In the genomic region with DNA sequence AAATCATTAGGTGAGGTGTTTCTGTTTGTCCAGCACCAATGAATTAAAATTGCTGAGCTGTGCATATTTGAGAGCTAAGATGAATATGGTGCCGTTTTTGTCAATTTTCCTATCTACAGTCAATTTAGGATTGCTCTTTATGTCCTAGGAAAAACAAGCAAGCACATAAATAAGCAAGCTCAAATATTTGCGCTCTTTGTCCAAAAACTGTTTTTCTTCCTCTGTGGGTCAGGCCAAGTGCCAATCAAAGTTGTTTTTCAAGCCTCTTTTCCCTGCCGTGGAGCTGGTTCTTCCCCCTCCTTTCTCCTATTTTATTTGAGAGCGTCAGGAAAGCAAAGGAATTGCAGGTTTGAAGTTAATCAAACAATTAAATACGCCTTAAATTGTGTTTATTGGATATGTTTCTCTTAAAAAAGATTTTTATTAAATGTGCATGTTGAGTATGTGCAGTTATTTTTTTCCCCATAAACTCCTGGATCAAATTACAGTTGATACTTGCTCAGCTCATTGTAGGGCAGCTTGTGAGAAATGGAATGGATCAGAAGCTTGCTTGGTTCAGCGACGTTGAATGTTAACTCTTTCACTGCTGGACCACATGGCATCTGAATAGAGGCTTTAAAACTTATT, we compare ENCODE assay signal across 8 mouse cellular contexts. TPM values are rescaled to one million over a fixed set of nuclear protein-coding genes. Genes with fewer than 3 reads are reported as not detected.
DNase-seq lines count a peak whose midpoint lies in the region; ATAC-seq and TF ChIP-seq lines count a peak whose summit lies in the region.

No protein-coding gene starts in this region.

- no peaks in the 10 kb centered on the region for H3K4me1 ChIP-seq in heart, adult 2 months (ENCODE audit: control insufficient read depth, insufficient read depth, low read length)
- no peaks in the 10 kb centered on the region for H3K4me1 ChIP-seq in brown adipose tissue, adult 24 weeks (ENCODE audit: control insufficient read depth, insufficient read depth, insufficient read length, low read length)
- no peaks in the 10 kb centered on the region for H3K4me1 ChIP-seq in heart, embryonic 11.5 days (ENCODE audit: control insufficient read depth, insufficient read depth, low read length)
- H3K4me1 ChIP-seq in neural tube, embryonic 11.5 days (ENCODE audit: control insufficient read depth, insufficient read depth, low read length), result no peaks in the 10 kb centered on the region

- no peak for TF ChIP-seq EP300 in heart, adult 2 months (IDR thresholded peaks at IDR 0.05; ENCODE audit: insufficient read depth, low read depth, low read length)

- H3K9ac ChIP-seq in heart, adult 2 months (ENCODE audit: low read depth, low read length), result no peak overlapping the region
- peak overlapping the region; percentile 84 for H3K9ac ChIP-seq in heart, embryonic 11.5 days (ENCODE audit: low read depth, low read length)
- peak overlapping the region; percentile 83; the same call in 1 of the 2 replicates for H3K9ac ChIP-seq in neural tube, embryonic 11.5 days (ENCODE audit: low read length)

- 6% methylated on average over 7 of the region's 7 CpGs for WGBS in heart, adult 2 months
- WGBS in heart, embryonic 11.5 days (ENCODE audit: insufficient replicate concordance), result 3% methylated on average over 7 of the region's 7 CpGs
- 2% methylated on average over 7 of the region's 7 CpGs for WGBS in neural tube, embryonic 11.5 days

- TF ChIP-seq POLR2A in heart, adult 2 months (IDR thresholded peaks at IDR 0.05; ENCODE audit: insufficient read depth, low read depth, low read length), result no peak

- no peaks in the 10 kb centered on the region for H3K79me2 ChIP-seq in heart, adult 2 months (replicated peaks; ENCODE audit: control insufficient read depth, insufficient read depth, low read length)

- ATAC-seq in heart, embryonic 11.5 days (replicated peaks; ENCODE audit: insufficient number of reproducible peaks, low FRiP score, low TSS enrichment), result no peak
- ATAC-seq in neural tube, embryonic 11.5 days (ENCODE audit: insufficient read depth, low FRiP score, low TSS enrichment), result no peak

- H3K27ac ChIP-seq in heart, adult 2 months, result peak overlapping the region; percentile 85; the same call in 1 of the 2 replicates
- H3K27ac ChIP-seq in brown adipose tissue, adult 24 weeks (replicated peaks; ENCODE audit: low read depth, low read length), result no peak overlapping the region
- H3K27ac ChIP-seq in heart, embryonic 11.5 days (ENCODE audit: low read depth, low read length), result no peak overlapping the region
- no peak overlapping the region for H3K27ac ChIP-seq in neural tube, embryonic 11.5 days (ENCODE audit: low read depth, low read length)

- peak overlapping the region; percentile 77 for H3K4me2 ChIP-seq in heart, embryonic 11.5 days
- H3K4me2 ChIP-seq in neural tube, embryonic 11.5 days (ENCODE audit: low read depth), result peak overlapping the region; percentile 70

- no peak for DNase-seq in heart, adult 2 months
- DNase-seq in heart, postnatal 36 days, result no peak
- peak; percentile 12 to 19 for DNase-seq in kidney, postnatal 4 days
- DNase-seq in neural tube, embryonic 11.5 days (ENCODE audit: low spot score), result peak; percentile 20
- no peak for DNase-seq in gastrocnemius, postnatal 36 days
- no peak for DNase-seq in left cerebral cortex, adult 18-20 months (ENCODE audit: low spot score in 2 of 2)

- peak overlapping the region; percentile 67 for H3K4me3 ChIP-seq in heart, adult 2 months
- H3K4me3 ChIP-seq in brown adipose tissue, adult 24 weeks (ENCODE audit: insufficient read depth, low read depth, low read length), result peak overlapping the region; percentile 64
- peak overlapping the region; percentile 91 for H3K4me3 ChIP-seq in heart, embryonic 11.5 days (ENCODE audit: low read depth, low read length)
- H3K4me3 ChIP-seq in neural tube, embryonic 11.5 days (ENCODE audit: low read depth, low read length), result peak overlapping the region; percentile 82

- H3K36me3 ChIP-seq in heart, adult 2 months (ENCODE audit: control insufficient read depth, insufficient read depth, low read length), result no peaks in the 10 kb centered on the region
- H3K36me3 ChIP-seq in heart, embryonic 11.5 days (ENCODE audit: control insufficient read depth, insufficient read depth, low read length), result no peaks in the 10 kb centered on the region
- H3K36me3 ChIP-seq in neural tube, embryonic 11.5 days (ENCODE audit: control insufficient read depth, insufficient read depth, low read length), result no peaks in the 10 kb centered on the region

- H3K9me3 ChIP-seq in heart, embryonic 11.5 days (replicated peaks; ENCODE audit: control insufficient read depth, low read length), result no peaks in the 10 kb centered on the region
- no peaks in the 10 kb centered on the region for H3K9me3 ChIP-seq in neural tube, embryonic 11.5 days (ENCODE audit: control insufficient read depth, low read length)

- no peak for TF ChIP-seq CTCF in heart, adult 2 months (IDR thresholded peaks at IDR 0.05)

- intact Hi-C loops in heart, adult 2 months (cut with DNase I), result loop anchor here (5.0 kb wide), 3 partner anchors 70 to 225 kb away; a partner anchor contains a TSS
- intact Hi-C loops in heart, postnatal 36 days (cut with DNase I), result loop anchor here (5.0 kb wide), 3 partner anchors 105 to 380 kb away; a partner anchor contains a TSS
- intact Hi-C loops in gastrocnemius, postnatal 36 days (cut with DNase I), result loop anchor here (2.0 kb wide), 1 partner anchor 451 kb away; a partner anchor contains a TSS

- H3K27me3 ChIP-seq in heart, adult 2 months (ENCODE audit: control insufficient read depth, insufficient read depth, low read length), result no peaks in the 10 kb centered on the region
- no peaks in the 10 kb centered on the region for H3K27me3 ChIP-seq in heart, embryonic 11.5 days (ENCODE audit: control insufficient read depth, insufficient read depth, low read length)
- no peaks in the 10 kb centered on the region for H3K27me3 ChIP-seq in neural tube, embryonic 11.5 days (ENCODE audit: control insufficient read depth, insufficient read depth, low read length)

RNA-seq across cellular contexts. Expression of a gene that starts 2.6 kb away (rescaled TPM):
- total RNA-seq in heart, adult 2 months (2021), result 10 to 100 TPM; 21.0 to 23.9 TPM
- polyA plus RNA-seq in heart, adult 2 months (2012; rRNA removed), result 3.9 and 8.5 TPM in 2 replicates
- total RNA-seq in heart, postnatal 36 days (2021), result 10 to 100 TPM; 23.3 to 25.0 TPM
- 4.1 and 7.3 TPM in 2 replicates for polyA plus RNA-seq in brown adipose tissue, adult 24 weeks (2012; ENCODE audit: insufficient read depth, insufficient read length, missing spikeins)
- polyA plus RNA-seq in heart, embryonic 11.5 days (2014; fragmentation: Nextera tagmentation; extraction: Ambion mirVana), result 15.9 and 21.0 TPM in 2 replicates
- 17.2 and 21.0 TPM in 2 replicates for polyA plus RNA-seq in neural tube, embryonic 11.5 days (2014; fragmentation: Nextera tagmentation; extraction: Ambion mirVana)
- total RNA-seq in gastrocnemius, postnatal 36 days (2021), result 10 to 100 TPM; 20.6 to 24.4 TPM
- 100 to 1,000 TPM; 109 to 141 TPM for total RNA-seq in left cerebral cortex, adult 18-20 months (2021)

Comparison
In these comparisons a context has a peak if more than half of its experiments do, and no peak if none do; other contexts are left out.
1. DNase-seq: peak in kidney, postnatal 4 days (2 of 2) and neural tube, embryonic 11.5 days (single experiment); none in heart, adult 2 months (0 of 2), heart, postnatal 36 days (0 of 2), gastrocnemius, postnatal 36 days (0 of 2) and left cerebral cortex, adult 18-20 months (0 of 2).
2. RNA of a gene that starts 2.6 kb away (total RNA-seq): 109 to 141 TPM in left cerebral cortex, adult 18-20 months; 23.3 to 25.0 TPM in heart, postnatal 36 days, 20.6 to 24.4 TPM in gastrocnemius, postnatal 36 days and 21.0 to 23.9 TPM in heart, adult 2 months; every median in the first group is over 4 times any median in the second.
3. Peak in every context shown above with its lines, with median percentiles within 50 percentile points of each other: H3K4me3 ChIP-seq.